Comparison of ENCODE assay signal across 8 mouse cellular contexts in the genomic region with DNA sequence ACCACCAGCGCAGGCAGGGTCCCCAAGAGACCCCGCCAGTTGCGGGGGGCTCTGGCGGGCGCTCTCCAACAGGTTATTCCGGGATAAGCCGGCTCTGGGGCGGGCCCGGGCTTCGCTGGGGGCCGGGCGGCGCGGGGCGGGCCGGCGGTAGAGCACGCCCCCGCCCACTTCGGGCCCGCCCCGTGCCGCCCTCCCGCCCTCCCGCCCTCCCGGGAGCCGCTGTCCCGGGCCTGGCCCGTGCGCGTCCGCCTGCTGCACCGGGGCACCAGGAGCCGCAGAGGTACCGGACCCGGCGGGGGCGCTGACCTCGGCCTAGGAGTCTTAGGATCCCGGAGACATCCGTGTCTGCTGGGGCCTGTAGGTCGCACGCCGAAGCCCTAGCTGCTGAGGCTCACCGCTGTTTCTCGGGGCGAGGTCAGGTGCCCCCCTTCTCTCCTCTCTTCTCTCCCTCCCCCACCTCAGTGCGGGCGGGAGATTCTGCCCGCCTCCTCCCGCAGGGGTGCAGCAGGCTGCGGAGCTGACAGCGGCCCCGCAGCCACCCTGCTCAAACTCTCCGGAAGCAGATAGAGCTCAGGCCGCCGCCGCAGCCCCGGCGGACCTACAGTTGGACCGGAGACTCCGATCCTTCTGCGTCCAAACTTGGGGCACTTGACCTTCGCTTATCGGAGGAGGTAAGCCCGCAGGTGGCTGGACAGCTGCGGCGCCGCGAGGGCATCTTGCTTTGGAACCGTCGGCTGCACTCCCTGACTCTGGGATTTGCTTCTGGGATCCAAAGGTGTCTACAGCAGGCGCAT. TPM values are rescaled to one million over a fixed set of nuclear protein-coding genes. Genes with fewer than 3 reads are reported as not detected.
DNase-seq lines count a peak whose midpoint lies in the region; ATAC-seq and TF ChIP-seq lines count a peak whose summit lies in the region.

Stim1 (plus strand) TSS at position 206 of the 794 bp plus-strand sequence.

- H3K27ac ChIP-seq in embryonic facial prominence, embryonic 14.5 days (replicated peaks; ENCODE audit: low read depth, low read length), result 0 out of 2 replicates have a peak within 1 kb of the TSS, but pooled peaks have one; percentile 55
- peak within 1 kb of the TSS; percentile 87 for H3K27ac ChIP-seq in heart, adult 2 months
- peak within 1 kb of the TSS; percentile 88 for H3K27ac ChIP-seq in liver, postnatal 0 days (ENCODE audit: low read depth)

- no peaks in the 10 kb centered on the region for H3K79me2 ChIP-seq in heart, adult 2 months (replicated peaks; ENCODE audit: control insufficient read depth, insufficient read depth, low read length)

- TF ChIP-seq CTCF in heart, adult 2 months (IDR thresholded peaks at IDR 0.05), result no peak
- TF ChIP-seq CTCF in liver, postnatal 0 days (IDR thresholded peaks at IDR 0.05; ENCODE audit: low read depth), result no peak

- WGBS in embryonic facial prominence, embryonic 14.5 days, result under 1% methylated on average over 23 of the region's 73 CpGs
- 2% methylated on average over 60 of the region's 73 CpGs for WGBS in heart, adult 2 months
- under 1% methylated on average over 60 of the region's 73 CpGs for WGBS in liver, postnatal 0 days (ENCODE audit: insufficient replicate concordance)

- no peak for TF ChIP-seq EP300 in heart, adult 2 months (IDR thresholded peaks at IDR 0.05; ENCODE audit: insufficient read depth, low read depth, low read length)
- no peak for TF ChIP-seq EP300 in liver, postnatal 0 days (IDR thresholded peaks at IDR 0.05; ENCODE audit: low read depth)

- H3K9me3 ChIP-seq in embryonic facial prominence, embryonic 14.5 days (ENCODE audit: control insufficient read depth, low read length), result no peaks in the 10 kb centered on the region
- H3K9me3 ChIP-seq in liver, postnatal 0 days (ENCODE audit: low read length), result no peaks in the 10 kb centered on the region

- peak within 1 kb of the TSS; percentile 87 for H3K4me3 ChIP-seq in embryonic facial prominence, embryonic 14.5 days (ENCODE audit: low read depth, low read length)
- H3K4me3 ChIP-seq in heart, adult 2 months, result peak within 1 kb of the TSS; percentile 94
- peak within 1 kb of the TSS; percentile 91 for H3K4me3 ChIP-seq in liver, postnatal 0 days (ENCODE audit: low read depth, low read length)

- intact Hi-C loops in heart, adult 2 months (cut with DNase I), result loop anchor here (5.0 to 10.0 kb wide), 3 partner anchors 45 to 297 kb away; partner anchors contain the start of gene Trim21

- 0 out of 2 replicates have a peak, but pooled peaks have one; percentile 18 for TF ChIP-seq POLR2A in heart, adult 2 months (IDR thresholded peaks at IDR 0.05; ENCODE audit: insufficient read depth, low read depth, low read length)

- peak within 1 kb of the TSS; percentile 91 for H3K4me2 ChIP-seq in embryonic facial prominence, embryonic 14.5 days (ENCODE audit: low read depth, low read length)
- H3K4me2 ChIP-seq in liver, postnatal 0 days (ENCODE audit: low read depth, low read length), result peak within 1 kb of the TSS; percentile 93

- peak within 1 kb of the TSS; percentile 73 for H3K9ac ChIP-seq in embryonic facial prominence, embryonic 14.5 days (ENCODE audit: low read depth, low read length)
- H3K9ac ChIP-seq in heart, adult 2 months (ENCODE audit: low read depth, low read length), result peak within 1 kb of the TSS; percentile 93
- H3K9ac ChIP-seq in liver, postnatal 0 days (replicated peaks), result peak within 1 kb of the TSS; percentile 89

- peak; percentile 93 for ATAC-seq in embryonic facial prominence, embryonic 14.5 days (ENCODE audit: low read depth)
- ATAC-seq in liver, postnatal 0 days, result peak; percentile 91
- ATAC-seq in neutrophil, adult 5-6 weeks (ENCODE audit: extremely low read depth, insufficient number of reproducible peaks, low FRiP score, poor library complexity, severe bottlenecking), result peak; percentile 16; the same call in 1 of the 2 replicates

- peaks cover 26% of the 10 kb centered on the region for H3K4me1 ChIP-seq in embryonic facial prominence, embryonic 14.5 days (ENCODE audit: control insufficient read depth, insufficient read depth, low read length)
- peaks cover 6% of the 10 kb centered on the region for H3K4me1 ChIP-seq in heart, adult 2 months (ENCODE audit: control insufficient read depth, insufficient read depth, low read length)
- H3K4me1 ChIP-seq in liver, postnatal 0 days (ENCODE audit: insufficient read depth), result peaks cover 47% of the 10 kb centered on the region

- no peaks in the 10 kb centered on the region for H3K36me3 ChIP-seq in embryonic facial prominence, embryonic 14.5 days (ENCODE audit: control insufficient read depth, insufficient read depth, low read length)
- H3K36me3 ChIP-seq in heart, adult 2 months (ENCODE audit: control insufficient read depth, insufficient read depth, low read length), result peaks cover 16% of the 10 kb centered on the region
- H3K36me3 ChIP-seq in liver, postnatal 0 days (replicated peaks; ENCODE audit: insufficient read depth, low read length), result no peaks in the 10 kb centered on the region

- no peaks in the 10 kb centered on the region for H3K27me3 ChIP-seq in embryonic facial prominence, embryonic 14.5 days (replicated peaks; ENCODE audit: control insufficient read depth, insufficient read depth, low read length)
- no peaks in the 10 kb centered on the region for H3K27me3 ChIP-seq in heart, adult 2 months (ENCODE audit: control insufficient read depth, insufficient read depth, low read length)
- H3K27me3 ChIP-seq in liver, postnatal 0 days (ENCODE audit: insufficient read depth, low read length), result no peaks in the 10 kb centered on the region

- peak; percentile 84 for DNase-seq in CD4-positive helper T cell, adult 2 months (ENCODE audit: low read depth, low spot score)
- peak; percentile 49 for DNase-seq in adrenal gland, adult 8-10 months
- peak; percentile 74 for DNase-seq in embryonic facial prominence, embryonic 14.5 days (ENCODE audit: low spot score)
- no peak for DNase-seq in heart, adult 2 months
- DNase-seq in kidney, postnatal 10 days, result peak; percentile 84
- DNase-seq in liver, postnatal 0 days, result peak; percentile 87
- DNase-seq in thymus, adult 18-20 months, result peak; percentile 69 to 76

RNA-seq across cellular contexts. Expression of gene Stim1, which starts in this region (rescaled TPM):
- 10 to 100 TPM; 74.4 to 93.6 (median 83.3) TPM for total RNA-seq in adrenal gland, adult 8-10 months (2022)
- polyA plus RNA-seq in embryonic facial prominence, embryonic 14.5 days (2014; fragmentation: Nextera tagmentation; extraction: Ambion mirVana), result 36.4 TPM in 2 replicates
- 10 to 100 TPM; 23.9 to 24.1 TPM for total RNA-seq in heart, adult 2 months (2021)
- polyA plus RNA-seq in heart, adult 2 months (2012; rRNA removed), result 22.8 and 26.8 TPM in 2 replicates
- polyA plus RNA-seq in liver, postnatal 0 days (2015; fragmentation: Nextera tagmentation; extraction: Ambion mirVana), result 15.6 and 17.9 TPM in 2 replicates
- 63.7 and 72.1 TPM in 2 replicates for total RNA-seq in neutrophil, adult 5-6 weeks (2017)

Comparison
In these comparisons a context has a peak if more than half of its experiments do, and no peak if none do; other contexts are left out.
1. DNase-seq: peak in CD4-positive helper T cell, adult 2 months (single experiment), adrenal gland, adult 8-10 months (single experiment), embryonic facial prominence, embryonic 14.5 days (single experiment), kidney, postnatal 10 days (single experiment), liver, postnatal 0 days (single experiment) and thymus, adult 18-20 months (2 of 2); none in heart, adult 2 months (0 of 2).
2. ATAC-seq: peak in every context shown above with its lines; median percentile 93 in embryonic facial prominence, embryonic 14.5 days; 91 in liver, postnatal 0 days; 16 in neutrophil, adult 5-6 weeks.
3. Peak in every context shown above with its lines, with median percentiles within 50 percentile points of each other: H3K27ac ChIP-seq, H3K4me3 ChIP-seq and H3K9ac ChIP-seq.